Mouse (Mus musculus) frontal cortex, postnatal 36 days (tissue): ENCODE results near the gene 2300002M23Rik.

ENCODE experiments used
- DNase-seq, 2 experiments: peaks; one replicate each; pipeline ENCODE4 v3.0.0; 2022; ENCODE audit warnings: low spot score in 2 of 2

The 2300002M23Rik gene

GRCm38 (mm10) chr17:35567150-35567549 is at the start of gene 2300002M23Rik:
TSS of gene 2300002M23Rik (plus strand) at chr17:35567450.
- DNase-seq: no peak

GRCm38 (mm10) chr17:35517526-35517925 is 49.7 kb upstream of the 2300002M23Rik start:
- no peak for DNase-seq

GRCm38 (mm10) chr17:35524354-35524753 is 42.9 kb upstream of the 2300002M23Rik start:
- no peak for DNase-seq

- no peak for DNase-seq
These were observed 40.6 kb upstream of the 2300002M23Rik start for GRCm38 (mm10) chr17:35526644-35527043.

GRCm38 (mm10) chr17:35532360-35532759 is 34.9 kb upstream of the 2300002M23Rik start:
- DNase-seq: no peak

GRCm38 (mm10) chr17:35532901-35533300 is 34.3 kb upstream of the 2300002M23Rik start, which contains the start of gene Psors1c2:
TSS of gene Psors1c2 (plus strand) at chr17:35533201.
- DNase-seq: no peak

- DNase-seq: peak; percentile 82 to 88
These were observed 32.9 kb upstream of the 2300002M23Rik start for GRCm38 (mm10) chr17:35534343-35534742.

- peak in 1 of 2 experiments; percentile 49 for DNase-seq
These were observed 29.8 kb upstream of the 2300002M23Rik start for GRCm38 (mm10) chr17:35537421-35537820.

- no peak for DNase-seq
These were observed 28.8 kb upstream of the 2300002M23Rik start for GRCm38 (mm10) chr17:35538476-35538875.

GRCm38 (mm10) chr17:35539540-35539939 is 27.7 kb upstream of the 2300002M23Rik start:
- no peak for DNase-seq

GRCm38 (mm10) chr17:35542761-35543411 is 24.4 kb upstream of the 2300002M23Rik start:
- DNase-seq: no peak

GRCm38 (mm10) chr17:35543412-35543861 is 23.8 kb upstream of the 2300002M23Rik start:
- no peak for DNase-seq

GRCm38 (mm10) chr17:35544001-35544400 is 23.2 kb upstream of the 2300002M23Rik start:
- DNase-seq: no peak

- DNase-seq: peak; percentile 51 to 75
These were observed 22.6 kb upstream of the 2300002M23Rik start for GRCm38 (mm10) chr17:35544680-35545079.

GRCm38 (mm10) chr17:35547465-35547864 is 19.8 kb upstream of the 2300002M23Rik start:
- no peak for DNase-seq

- DNase-seq: no peak
These were observed 18.6 kb upstream of the 2300002M23Rik start for GRCm38 (mm10) chr17:35548636-35549035.

GRCm38 (mm10) chr17:35549437-35550142 is 17.7 kb upstream of the 2300002M23Rik start:
- DNase-seq: peak; percentile 85 to 93

GRCm38 (mm10) chr17:35550143-35550494 is 17.1 kb upstream of the 2300002M23Rik start:
- DNase-seq: no peak

- DNase-seq: no peak
These were observed 16.4 kb upstream of the 2300002M23Rik start for GRCm38 (mm10) chr17:35550871-35551270.

- no peak for DNase-seq
These were observed 15.3 kb upstream of the 2300002M23Rik start, which contains the start of gene Cdsn for GRCm38 (mm10) chr17:35551881-35552414. TSS of gene Cdsn (plus strand) at chr17:35552128.

GRCm38 (mm10) chr17:35554321-35554720 is 12.9 kb upstream of the 2300002M23Rik start:
- DNase-seq: no peak

GRCm38 (mm10) chr17:35554761-35555397 is 12.4 kb upstream of the 2300002M23Rik start:
- no peak for DNase-seq
